Mouse (Mus musculus): Measurements from ENCODE around the gene Ajm1. TPM values are rescaled to one million over a fixed set of nuclear protein-coding genes. Genes with fewer than 3 reads are reported as not detected.
"Not testable (repeated sequence)": the region's sequence is repeated elsewhere in the genome, so short reads cannot be mapped to it uniquely, and the experiment has no call there.

The Ajm1 gene
- polyA plus RNA-seq, 1 experiment from 2014 or later: 0.28 TPM

DNA sequence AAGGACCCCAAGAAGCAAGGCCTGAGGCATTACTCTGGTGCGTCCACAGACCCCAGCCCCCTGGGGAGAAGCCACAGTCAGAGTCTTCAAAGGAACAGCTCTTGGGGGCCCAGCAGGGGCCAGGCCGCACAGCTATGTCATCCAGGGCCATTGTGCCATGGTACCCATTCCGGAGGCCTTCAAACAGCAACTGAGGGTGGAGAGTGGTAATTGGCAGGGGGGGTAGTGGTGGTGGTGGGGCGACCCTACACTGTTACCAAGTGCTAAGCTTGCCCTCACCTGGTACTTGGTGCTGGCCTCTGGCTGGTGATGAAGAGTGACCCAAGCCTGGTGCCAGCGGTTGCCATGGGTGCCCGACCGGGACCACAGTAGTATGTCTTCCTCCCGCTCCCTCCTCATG is 15.8 kb downstream of the Ajm1 start:
- no peak overlapping the region for H3K27ac ChIP-seq (ENCODE audit: low read depth, low read length)
- H3K36me3 ChIP-seq (ENCODE audit: control insufficient read depth, insufficient read depth, low read length): peaks cover 20% of the 10 kb centered on the region; the same call in 1 of the 2 replicates
- ATAC-seq (replicated peaks; ENCODE audit: low FRiP score) (no peak), DNase-seq (ENCODE audit: low spot score) (no peak)
- H3K9ac ChIP-seq (ENCODE audit: low read length): no peak overlapping the region
- no peaks in the 10 kb centered on the region for H3K9me3 ChIP-seq (ENCODE audit: control insufficient read depth, low read length)
- WGBS: 88% methylated on average over 8 of the region's 8 CpGs
- no peak overlapping the region for H3K4me3 ChIP-seq (ENCODE audit: low read depth, low read length)
- no peaks in the 10 kb centered on the region for H3K27me3 ChIP-seq (ENCODE audit: control insufficient read depth, insufficient read depth, low read length)
- H3K4me1 ChIP-seq (replicated peaks; ENCODE audit: control insufficient read depth, insufficient read depth, low read length): no peaks in the 10 kb centered on the region
- no peak overlapping the region for H3K4me2 ChIP-seq (ENCODE audit: low read depth, low read length, severe bottlenecking)

DNA sequence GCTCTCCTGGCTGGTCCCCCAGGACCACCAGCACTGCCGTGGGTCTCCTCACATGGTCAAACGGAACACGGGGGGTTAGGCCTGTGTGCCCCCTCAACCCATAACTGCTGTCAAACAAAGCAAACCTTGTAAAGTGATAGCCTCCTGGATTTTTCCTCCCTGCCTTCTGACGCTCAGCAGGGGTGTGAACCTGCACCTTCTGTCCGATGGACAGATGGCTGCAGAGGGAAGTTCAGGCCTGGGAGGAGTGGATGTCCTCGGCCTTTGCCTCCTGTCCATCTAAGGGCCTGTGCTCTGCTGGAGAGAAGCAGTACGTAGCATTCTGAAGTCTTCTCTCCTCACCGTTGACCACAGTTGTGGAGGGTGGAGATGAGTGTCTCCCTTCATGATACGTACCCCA is 19.6 kb downstream of the Ajm1 start:
- DNase-seq (ENCODE audit: low spot score) (no peak), ATAC-seq (replicated peaks; ENCODE audit: low FRiP score) (no peak)
- H3K9ac ChIP-seq (ENCODE audit: low read length): no peak overlapping the region
- H3K4me2 ChIP-seq (ENCODE audit: low read depth, low read length, severe bottlenecking): no peak overlapping the region
- WGBS: 88% methylated on average over 9 of the region's 9 CpGs
- peaks cover 9% of the 10 kb centered on the region for H3K4me1 ChIP-seq (replicated peaks; ENCODE audit: control insufficient read depth, insufficient read depth, low read length)
- no peaks in the 10 kb centered on the region for H3K27me3 ChIP-seq (ENCODE audit: control insufficient read depth, insufficient read depth, low read length)
- no peak overlapping the region for H3K27ac ChIP-seq (ENCODE audit: low read depth, low read length)
- H3K4me3 ChIP-seq (ENCODE audit: low read depth, low read length): no peak overlapping the region
- peaks cover 23% of the 10 kb centered on the region; the same call in 1 of the 2 replicates for H3K36me3 ChIP-seq (ENCODE audit: control insufficient read depth, insufficient read depth, low read length)
- H3K9me3 ChIP-seq (ENCODE audit: control insufficient read depth, low read length): no peaks in the 10 kb centered on the region

GRCm38 (mm10) chr2:25560551-25560950 is 21.0 kb downstream of the Ajm1 start:
- H3K9ac ChIP-seq (ENCODE audit: low read length): no peak overlapping the region
- 94% methylated on average over 8 of the region's 8 CpGs for WGBS
- no peak overlapping the region for H3K27ac ChIP-seq (ENCODE audit: low read depth, low read length)
- peaks cover 9% of the 10 kb centered on the region for H3K4me1 ChIP-seq (replicated peaks; ENCODE audit: control insufficient read depth, insufficient read depth, low read length)
- DNase-seq (ENCODE audit: low spot score): no peak
- peaks cover 21% of the 10 kb centered on the region; the same call in 1 of the 2 replicates for H3K36me3 ChIP-seq (ENCODE audit: control insufficient read depth, insufficient read depth, low read length)
- no peak overlapping the region for H3K4me2 ChIP-seq (ENCODE audit: low read depth, low read length, severe bottlenecking)
- no peaks in the 10 kb centered on the region for H3K9me3 ChIP-seq (ENCODE audit: control insufficient read depth, low read length)
- H3K27me3 ChIP-seq (ENCODE audit: control insufficient read depth, insufficient read depth, low read length): no peaks in the 10 kb centered on the region
- ATAC-seq (replicated peaks; ENCODE audit: low FRiP score): no peak
- H3K4me3 ChIP-seq (ENCODE audit: low read depth, low read length): no peak overlapping the region

- no peak for DNase-seq (ENCODE audit: low spot score)
- no peak overlapping the region for H3K27ac ChIP-seq (ENCODE audit: low read depth, low read length)
- peaks cover 9% of the 10 kb centered on the region for H3K4me1 ChIP-seq (replicated peaks; ENCODE audit: control insufficient read depth, insufficient read depth, low read length)
- H3K4me2 ChIP-seq (ENCODE audit: low read depth, low read length, severe bottlenecking): peak overlapping the region; percentile 98
- peak overlapping the region; percentile 87 for H3K9ac ChIP-seq (ENCODE audit: low read length)
- H3K4me3 ChIP-seq (ENCODE audit: low read depth, low read length): peak overlapping the region; percentile 94
- peaks cover 21% of the 10 kb centered on the region; the same call in 1 of the 2 replicates for H3K36me3 ChIP-seq (ENCODE audit: control insufficient read depth, insufficient read depth, low read length)
- no peak for ATAC-seq (replicated peaks; ENCODE audit: low FRiP score)
- 76% methylated on average over 6 of the region's 6 CpGs for WGBS
- no peaks in the 10 kb centered on the region for H3K9me3 ChIP-seq (ENCODE audit: control insufficient read depth, low read length)
- H3K27me3 ChIP-seq (ENCODE audit: control insufficient read depth, insufficient read depth, low read length): no peaks in the 10 kb centered on the region
Observed at GRCm38 (mm10) chr2:25558774-25559173, 22.8 kb downstream of the Ajm1 start.

GRCm38 (mm10) chr2:25557964-25558360 is 23.6 kb downstream of the Ajm1 start:
- H3K27ac ChIP-seq (ENCODE audit: low read depth, low read length): 0 out of 2 replicates have a peak overlapping the region, but pooled peaks have one; percentile 18
- H3K4me2 ChIP-seq (ENCODE audit: low read depth, low read length, severe bottlenecking): peak overlapping the region; percentile 98
- ATAC-seq (replicated peaks; ENCODE audit: low FRiP score): peak; percentile 47
- peak; percentile 66 for DNase-seq (ENCODE audit: low spot score)
- no peaks in the 10 kb centered on the region for H3K27me3 ChIP-seq (ENCODE audit: control insufficient read depth, insufficient read depth, low read length)
- H3K4me1 ChIP-seq (replicated peaks; ENCODE audit: control insufficient read depth, insufficient read depth, low read length): peaks cover 9% of the 10 kb centered on the region
- no peaks in the 10 kb centered on the region for H3K9me3 ChIP-seq (ENCODE audit: control insufficient read depth, low read length)
- WGBS: under 1% methylated on average over 24 of the region's 24 CpGs
- H3K36me3 ChIP-seq (ENCODE audit: control insufficient read depth, insufficient read depth, low read length): peaks cover 18% of the 10 kb centered on the region; the same call in 1 of the 2 replicates
- H3K9ac ChIP-seq (ENCODE audit: low read length): peak overlapping the region; percentile 87
- H3K4me3 ChIP-seq (ENCODE audit: low read depth, low read length): peak overlapping the region; percentile 94

DNA sequence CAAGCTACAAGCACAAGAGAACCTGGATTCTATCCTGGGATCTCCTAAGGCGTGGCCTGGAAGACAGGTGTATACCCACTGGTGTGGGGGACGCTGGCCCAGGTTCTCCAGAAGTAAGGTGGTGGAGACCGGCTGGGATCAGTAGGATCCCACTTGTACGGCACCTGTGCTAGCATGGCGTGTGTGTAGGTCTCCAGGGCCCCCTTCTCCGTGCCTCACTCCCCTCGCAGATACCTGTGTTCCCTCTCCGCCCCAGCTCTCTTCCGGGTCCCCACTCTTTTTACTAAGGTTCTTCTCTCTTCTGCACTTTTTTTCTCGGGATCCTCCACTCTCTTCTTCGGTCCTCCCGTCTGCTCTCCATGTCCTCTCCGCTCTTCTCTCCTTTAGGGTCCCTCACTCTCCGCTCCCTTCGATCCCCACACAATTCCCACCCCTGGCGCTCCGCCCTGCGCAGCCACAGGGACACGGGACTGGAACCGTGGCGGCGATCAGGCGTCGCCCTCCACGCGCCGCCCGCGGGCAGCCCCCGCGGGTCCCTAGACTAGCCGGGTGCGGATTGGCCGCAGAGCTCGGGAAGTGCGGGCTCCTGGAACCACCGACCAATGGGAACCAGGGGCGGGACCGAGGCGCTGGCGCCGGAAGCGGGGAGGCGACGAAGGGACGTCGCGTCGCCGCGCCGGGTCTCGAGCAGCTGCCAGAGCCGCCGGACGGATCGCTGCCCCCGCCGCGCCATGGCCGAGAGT is 24.2 kb downstream of the Ajm1 start, which contains the start of gene Edf1:
Gene Edf1, plus strand, starts transcription at position 627 of the 743 bp plus-strand sequence.
- no peaks in the 10 kb centered on the region for H3K27me3 ChIP-seq (ENCODE audit: control insufficient read depth, insufficient read depth, low read length)
- peak within 1 kb of the TSS; percentile 87 for H3K9ac ChIP-seq (ENCODE audit: low read length)
- H3K4me3 ChIP-seq (ENCODE audit: low read depth, low read length): peak within 1 kb of the TSS; percentile 94
- no peaks in the 10 kb centered on the region for H3K9me3 ChIP-seq (ENCODE audit: control insufficient read depth, low read length)
- ATAC-seq (replicated peaks; ENCODE audit: low FRiP score) (peak; percentile 98), DNase-seq (ENCODE audit: low spot score) (peak; percentile 96)
- WGBS: under 1% methylated on average over 54 of the region's 61 CpGs
- H3K27ac ChIP-seq (ENCODE audit: low read depth, low read length): 0 out of 2 replicates have a peak within 1 kb of the TSS, but pooled peaks have one; percentile 18
- H3K36me3 ChIP-seq (ENCODE audit: control insufficient read depth, insufficient read depth, low read length): peaks cover 16% of the 10 kb centered on the region; the same call in 1 of the 2 replicates
- H3K4me1 ChIP-seq (replicated peaks; ENCODE audit: control insufficient read depth, insufficient read depth, low read length): peaks cover 9% of the 10 kb centered on the region
- peak within 1 kb of the TSS; percentile 98 for H3K4me2 ChIP-seq (ENCODE audit: low read depth, low read length, severe bottlenecking)

DNA sequence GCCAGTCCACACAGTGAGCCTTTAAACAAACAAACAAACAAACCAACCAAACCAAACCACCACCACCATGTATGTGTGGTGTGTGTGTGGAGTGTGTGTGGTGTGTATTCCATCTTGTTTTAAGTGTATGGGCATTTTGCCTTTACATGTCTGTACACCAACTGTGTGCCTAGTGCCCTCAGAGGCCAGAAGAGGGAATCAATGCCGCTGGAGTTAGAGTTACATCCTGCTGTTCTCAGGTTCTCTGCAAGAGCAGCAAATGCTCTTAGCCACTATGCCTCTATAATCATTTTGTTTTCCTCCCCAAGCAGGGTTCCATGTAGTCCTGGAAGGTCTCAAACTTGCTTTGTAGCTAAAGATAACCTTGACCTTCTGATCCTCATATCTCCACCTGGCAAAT is 25.3 kb downstream of the Ajm1 start:
- Histone ChIP-seq H3K4me1 (replicated peaks; ENCODE audit: control insufficient read depth, insufficient read depth, low read length) (peaks cover 9% of the 10 kb centered on the region), H3K9ac (ENCODE audit: low read length) (no peak overlapping the region), H3K27me3 (ENCODE audit: control insufficient read depth, insufficient read depth, low read length) (no peaks in the 10 kb centered on the region), H3K36me3 (ENCODE audit: control insufficient read depth, insufficient read depth, low read length) (peaks cover 9% of the 10 kb centered on the region; the same call in 1 of the 2 replicates), H3K4me2 (ENCODE audit: low read depth, low read length, severe bottlenecking) (no peak overlapping the region), H3K4me3 (ENCODE audit: low read depth, low read length) (no peak overlapping the region), H3K27ac (ENCODE audit: low read depth, low read length) (no peak overlapping the region), H3K9me3 (ENCODE audit: control insufficient read depth, low read length) (no peaks in the 10 kb centered on the region)
- no peak for DNase-seq (ENCODE audit: low spot score)
- ATAC-seq (replicated peaks; ENCODE audit: low FRiP score): no peak
- WGBS: 77% methylated on average over 1 of the region's 1 CpGs

DNA sequence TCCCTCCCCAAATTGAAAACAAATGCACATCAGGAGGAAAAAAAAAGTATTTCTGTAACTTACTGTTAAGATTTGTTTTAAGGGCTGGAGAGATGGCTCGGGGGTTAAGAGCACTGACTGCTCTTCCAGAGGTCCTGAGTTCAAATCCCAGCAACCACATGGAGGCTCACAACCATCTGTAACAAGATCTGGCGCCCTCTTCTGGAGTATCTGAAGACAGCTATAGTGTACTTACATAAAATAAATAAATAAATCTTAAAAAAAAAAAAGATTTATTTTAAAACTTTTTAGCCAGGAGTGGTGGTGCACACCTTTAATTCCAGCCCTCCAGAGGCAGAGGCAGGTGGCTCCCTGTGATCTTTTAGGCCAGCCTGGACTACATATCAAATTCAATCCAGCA is 26.1 kb downstream of the Ajm1 start:
- WGBS: 59% methylated on average over 2 of the region's 2 CpGs
- H3K27me3 ChIP-seq (ENCODE audit: control insufficient read depth, insufficient read depth, low read length); ATAC-seq (replicated peaks; ENCODE audit: low FRiP score); H3K4me1 ChIP-seq (replicated peaks; ENCODE audit: control insufficient read depth, insufficient read depth, low read length); H3K27ac ChIP-seq (ENCODE audit: low read depth, low read length); H3K4me3 ChIP-seq (ENCODE audit: low read depth, low read length); H3K9me3 ChIP-seq (ENCODE audit: control insufficient read depth, low read length); H3K36me3 ChIP-seq (ENCODE audit: control insufficient read depth, insufficient read depth, low read length); H3K9ac ChIP-seq (ENCODE audit: low read length); DNase-seq (ENCODE audit: low spot score); H3K4me2 ChIP-seq (ENCODE audit: low read depth, low read length, severe bottlenecking): not testable (repeated sequence)
